In the genomic region with DNA sequence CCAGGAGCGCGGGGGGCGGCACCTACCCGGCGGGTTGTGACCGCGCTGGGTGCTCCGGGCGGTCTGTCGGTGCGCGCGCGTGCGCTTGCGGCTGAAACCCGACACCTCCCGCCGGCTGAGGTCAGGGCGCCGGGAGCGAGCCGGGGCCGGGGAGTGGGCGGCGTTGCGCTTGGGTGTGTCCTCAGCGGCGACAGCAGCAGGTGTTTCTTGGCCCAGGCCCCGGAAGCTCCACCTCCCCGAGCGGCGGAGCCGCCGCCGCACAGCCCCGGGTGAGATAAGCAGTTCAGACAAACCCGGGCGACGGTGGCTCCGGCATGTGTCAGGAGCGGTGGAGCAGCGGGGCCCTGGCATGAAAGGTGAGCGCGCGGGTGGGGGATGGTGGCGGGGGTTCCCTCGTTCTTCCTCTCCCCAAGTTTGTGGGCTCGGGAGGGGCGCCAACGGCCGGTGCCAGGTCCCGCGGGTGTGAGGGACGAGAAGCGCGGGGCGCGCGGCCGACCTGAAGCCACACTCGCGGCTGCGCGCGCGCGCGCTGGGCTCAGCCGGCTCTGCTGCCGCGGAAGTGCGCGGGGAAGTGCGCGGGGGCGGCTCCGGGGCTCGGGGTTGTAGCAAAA, we compare ENCODE assay signal across 8 mouse cellular contexts. TPM values are rescaled to one million over a fixed set of nuclear protein-coding genes. Genes with fewer than 3 reads are reported as not detected.
DNase-seq lines count a peak whose midpoint lies in the region; ATAC-seq and TF ChIP-seq lines count a peak whose summit lies in the region.

No protein-coding gene starts in this region.

- peak overlapping the region; percentile 99 for H3K4me2 ChIP-seq in intestine, embryonic 15.5 days (replicated peaks)
- peak overlapping the region; percentile 100 for H3K4me2 ChIP-seq in liver, embryonic 11.5 days
- H3K4me2 ChIP-seq in myocyte (ENCODE audit: low read depth) = peak overlapping the region; percentile 86

- H3K9ac ChIP-seq in intestine, embryonic 15.5 days = peak overlapping the region; percentile 58
- peak overlapping the region; percentile 89 for H3K9ac ChIP-seq in liver, embryonic 11.5 days (ENCODE audit: low read depth, low read length)

- H3ac ChIP-seq in myocyte (ENCODE audit: control insufficient read depth, insufficient read length) = no peak overlapping the region

- 0% methylated on average over 70 of the region's 79 CpGs for WGBS in intestine, embryonic 15.5 days
- under 1% methylated on average over 79 of the region's 79 CpGs for WGBS in liver, embryonic 11.5 days

- H3K4me1 ChIP-seq in intestine, embryonic 15.5 days (replicated peaks) = peaks cover 85% of the 10 kb centered on the region
- H3K4me1 ChIP-seq in liver, embryonic 11.5 days (replicated peaks; ENCODE audit: control insufficient read depth, insufficient read depth, low read length) = peaks cover 88% of the 10 kb centered on the region

- peaks cover 9% of the 10 kb centered on the region for H3K79me2 ChIP-seq in myocyte (ENCODE audit: control insufficient read depth, insufficient read depth)

- H3K27me3 ChIP-seq in intestine, embryonic 15.5 days (replicated peaks) = 0 out of 2 replicates have a peak, but pooled peaks cover 2% of the 10 kb centered on the region
- H3K27me3 ChIP-seq in liver, embryonic 11.5 days (replicated peaks; ENCODE audit: control insufficient read depth, insufficient read depth, low read length) = no peaks in the 10 kb centered on the region
- no peaks in the 10 kb centered on the region for H3K27me3 ChIP-seq in myocyte (ENCODE audit: control insufficient read depth, insufficient read depth, insufficient read length)

- no peaks in the 10 kb centered on the region for H3K36me3 ChIP-seq in intestine, embryonic 15.5 days
- no peaks in the 10 kb centered on the region for H3K36me3 ChIP-seq in liver, embryonic 11.5 days (ENCODE audit: control insufficient read depth, insufficient read depth, low read length)
- no peaks in the 10 kb centered on the region for H3K36me3 ChIP-seq in myocyte (ENCODE audit: control insufficient read depth, insufficient read depth)

- TF ChIP-seq CTCF in layer of hippocampus, adult 2 months (conservative IDR thresholded peaks at IDR 0.05) = no peak

- TF ChIP-seq POLR2A in myocyte (IDR thresholded peaks at IDR 0.05; ENCODE audit: insufficient read length, low read depth) = no peak

- DNase-seq in layer of hippocampus, adult 2 months (ENCODE audit: low spot score in 2 of 2) = no peak
- no peak for DNase-seq in layer of hippocampus, postnatal 14 days (ENCODE audit: low spot score in 2 of 2)
- peak; percentile 87 to 92 for DNase-seq in cerebellum, postnatal 25 days
- peak; percentile 72 to 76 for DNase-seq in gastrocnemius, postnatal 36 days
- peak; percentile 92 for DNase-seq in liver, embryonic 11.5 days (ENCODE audit: low spot score)
- peak; percentile 90 to 93 for DNase-seq in spleen, postnatal 4 days (ENCODE audit: low spot score in 2 of 2)

- intact Hi-C loops in gastrocnemius, postnatal 36 days (cut with DNase I) = no loop called here

- H3K9me3 ChIP-seq in intestine, embryonic 15.5 days = no peaks in the 10 kb centered on the region
- no peaks in the 10 kb centered on the region for H3K9me3 ChIP-seq in liver, embryonic 11.5 days (ENCODE audit: control insufficient read depth, low read length)

- ATAC-seq in intestine, embryonic 15.5 days = peak; percentile 76
- peak; percentile 77 for ATAC-seq in liver, embryonic 11.5 days (replicated peaks; ENCODE audit: low FRiP score)

- peak overlapping the region; percentile 60 for H3K4me3 ChIP-seq in layer of hippocampus, adult 2 months
- peak overlapping the region; percentile 64 for H3K4me3 ChIP-seq in intestine, embryonic 15.5 days (replicated peaks)
- peak overlapping the region; percentile 81 for H3K4me3 ChIP-seq in liver, embryonic 11.5 days (ENCODE audit: low read depth, low read length)
- peak overlapping the region; percentile 20 for H3K4me3 ChIP-seq in myocyte

- peak overlapping the region; percentile 99 for H3K27ac ChIP-seq in layer of hippocampus, adult 2 months
- peak overlapping the region; percentile 91 for H3K27ac ChIP-seq in intestine, embryonic 15.5 days
- H3K27ac ChIP-seq in liver, embryonic 11.5 days (ENCODE audit: low read depth, low read length) = peak overlapping the region; percentile 93

TF ChIP-seq in myocyte, 11 proteins besides CTCF, POLR2A, EP300 and RAD21:
- TF ChIP-seq MAX (IDR thresholded peaks at IDR 0.05; ENCODE audit: low read depth) (no peak), MYOD1 (IDR thresholded peaks at IDR 0.05; ENCODE audit: control insufficient read depth in 1 of 3, insufficient read length in 2 of 3, low read depth in 2 of 3) (peak in 2 of 3 experiments; percentile 35 to 93), CEBPB (IDR thresholded peaks at IDR 0.05; ENCODE audit: insufficient read depth, poor library complexity, severe bottlenecking) (no peak), TCF12 (IDR thresholded peaks at IDR 0.05; ENCODE audit: insufficient read depth, poor library complexity, severe bottlenecking) (peak; percentile 6), USF1 (IDR thresholded peaks at IDR 0.05; ENCODE audit: low read depth) (no peak), POLR2AphosphoS2 (IDR thresholded peaks at IDR 0.05; ENCODE audit: insufficient read length, low read depth) (no peak), E2F4 (IDR thresholded peaks at IDR 0.05; ENCODE audit: insufficient read depth) (no peak), SRF (IDR thresholded peaks at IDR 0.05; ENCODE audit: control insufficient read depth, insufficient read length, low read depth) (no peak), REST (IDR thresholded peaks at IDR 0.05; ENCODE audit: insufficient read depth, insufficient read length) (no peak), MYOG (IDR thresholded peaks at IDR 0.05; ENCODE audit: control insufficient read depth in 1 of 3, insufficient read depth in 1 of 3, insufficient read length in 2 of 3, low read depth in 2 of 3) (peak in 2 of 3 experiments; percentile 72 to 86), TCF3 (IDR thresholded peaks at IDR 0.05; ENCODE audit: insufficient read length, low read depth) (no peak)

RNA-seq across cellular contexts. Expression of gene Gins2, which starts 51.8 kb away (rescaled TPM):
- total RNA-seq in layer of hippocampus, adult 2 months (2021) = 1 to 10 TPM; 5.2 to 6.2 TPM
- total RNA-seq in layer of hippocampus, postnatal 14 days (2021) = 1 to 10 TPM; 2.0 to 3.4 TPM
- total RNA-seq in gastrocnemius, postnatal 36 days (2021) = under 1 TPM; 0.66 to 0.94 TPM
- polyA plus RNA-seq in intestine, embryonic 15.5 days (2015; fragmentation: Nextera tagmentation; extraction: Ambion mirVana) = 88.4 and 88.8 TPM in 2 replicates
- polyA plus RNA-seq in liver, embryonic 11.5 days (2014; fragmentation: Nextera tagmentation; extraction: Ambion mirVana) = 125 and 127 TPM in 2 replicates
- 11.2 TPM for polyA plus RNA-seq in myocyte (2012; fragmentation: generic; extraction: Trizol)

Comparison
In these comparisons a context has a peak if more than half of its experiments do, and no peak if none do; other contexts are left out.
1. DNase-seq: peak in cerebellum, postnatal 25 days (2 of 2), gastrocnemius, postnatal 36 days (2 of 2), liver, embryonic 11.5 days (single experiment) and spleen, postnatal 4 days (2 of 2); none in layer of hippocampus, adult 2 months (0 of 2) and layer of hippocampus, postnatal 14 days (0 of 2).
2. H3K4me3 ChIP-seq: peak in every context shown above with its lines; median percentile 81 in liver, embryonic 11.5 days; 64 in intestine, embryonic 15.5 days; 60 in layer of hippocampus, adult 2 months; 20 in myocyte.
3. Peak in every context shown above with its lines, with median percentiles within 50 percentile points of each other: H3K27ac ChIP-seq and H3K4me2 ChIP-seq.